14 mouse cellular contexts compared by ENCODE assay signal in the genomic region with DNA sequence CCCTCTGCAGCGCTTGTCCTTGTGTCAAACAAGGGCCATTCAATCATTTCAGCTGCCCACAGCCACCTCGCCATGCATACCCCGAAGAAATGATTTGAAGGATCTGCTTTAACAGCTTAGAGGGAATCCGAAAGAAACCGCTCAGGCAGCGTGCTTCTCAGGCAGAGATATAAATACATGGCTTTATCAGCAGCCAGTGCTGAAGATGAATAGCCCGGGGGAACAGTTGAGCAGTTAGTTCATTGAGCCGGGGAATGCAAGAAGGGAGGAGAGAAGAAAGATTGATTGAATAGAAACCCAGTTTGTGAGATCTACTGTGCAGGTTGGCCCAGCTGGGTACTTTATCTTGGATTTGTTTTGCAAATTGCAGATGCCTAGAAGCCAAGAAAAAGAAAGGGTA. TPM values are rescaled to one million over a fixed set of nuclear protein-coding genes. Genes with fewer than 3 reads are reported as not detected.
DNase-seq lines count a peak whose midpoint lies in the region; ATAC-seq and TF ChIP-seq lines count a peak whose summit lies in the region.
"Had no signal": no experiment of that assay in that cellular context is flagged by ENCODE, and none has a peak within 500 bp of the region (broad histone marks: within the 10 kb centered on the region; RNA-seq: fewer than 3 reads in every experiment).

No protein-coding gene starts in this region.

- H3K27me3 ChIP-seq in heart, embryonic 15.5 days: no peaks in the 10 kb centered on the region
- H3K27me3 ChIP-seq in thymus, adult 2 months (ENCODE audit: control insufficient read depth, insufficient read depth, low read length): no peaks in the 10 kb centered on the region
- H3K27me3 ChIP-seq: embryonic facial prominence, embryonic 12.5 days had no signal

- H3K4me2 ChIP-seq in heart, embryonic 15.5 days: peak overlapping the region; percentile 41
- H3K4me2 ChIP-seq: embryonic facial prominence, embryonic 12.5 days had no signal

- no peak for DNase-seq in heart, postnatal 14 days
- DNase-seq in R1 (ENCODE audit: low read depth, low spot score): peak; percentile 77
- peak; percentile 38 for DNase-seq in embryo, embryonic 11 days
- DNase-seq in mesoderm, embryonic 11.5 days (ENCODE audit: low read depth, low spot score): peak; percentile 44
- DNase-seq in layer of hippocampus, adult 2 months (ENCODE audit: low spot score in 2 of 2): no peak
- DNase-seq in thymus, adult 2 months: no peak
- DNase-seq in B cell, adult 2 months: no peak
- DNase-seq: gastrocnemius, postnatal 10 days; kidney, adult 11 months; thymus, postnatal 36 days had no signal

- no peak overlapping the region for H3K9ac ChIP-seq in heart, embryonic 15.5 days
- H3K9ac ChIP-seq: embryonic facial prominence, embryonic 12.5 days had no signal

- no peaks in the 10 kb centered on the region for H3K9me3 ChIP-seq in heart, embryonic 15.5 days (replicated peaks)
- H3K9me3 ChIP-seq: embryonic facial prominence, embryonic 12.5 days had no signal

- no peak for TF ChIP-seq CTCF in layer of hippocampus, adult 2 months (conservative IDR thresholded peaks at IDR 0.05)
- no peak for TF ChIP-seq CTCF in thymus, adult 2 months (IDR thresholded peaks at IDR 0.05; ENCODE audit: borderline replicate concordance, control insufficient read depth, extremely low read depth, insufficient read depth, low read length, poor library complexity)

- no peak for TF ChIP-seq POLR2A in thymus, adult 2 months (IDR thresholded peaks at IDR 0.05; ENCODE audit: control insufficient read depth, extremely low read depth, insufficient read depth, low read length, poor library complexity)

- no peak overlapping the region for H3K4me3 ChIP-seq in heart, embryonic 15.5 days
- no peak overlapping the region for H3K4me3 ChIP-seq in layer of hippocampus, adult 2 months
- H3K4me3 ChIP-seq in thymus, adult 2 months (ENCODE audit: control insufficient read depth, insufficient read depth, low read length): no peak overlapping the region
- H3K4me3 ChIP-seq: embryonic facial prominence, embryonic 12.5 days had no signal

- H3K36me3 ChIP-seq in heart, embryonic 15.5 days: no peaks in the 10 kb centered on the region
- H3K36me3 ChIP-seq in thymus, adult 2 months (ENCODE audit: control insufficient read depth, insufficient read depth, low read length): no peaks in the 10 kb centered on the region
- H3K36me3 ChIP-seq: embryonic facial prominence, embryonic 12.5 days had no signal

- ATAC-seq in heart, embryonic 15.5 days (replicated peaks; ENCODE audit: insufficient number of reproducible peaks, insufficient read depth, low FRiP score, low read depth): no peak
- ATAC-seq: activated CD4-positive, CD25-positive, alpha-beta regulatory T cell, adult 4 months; lung, postnatal 0 days had no signal

- H3K27ac ChIP-seq in heart, embryonic 15.5 days: no peak overlapping the region
- no peak overlapping the region for H3K27ac ChIP-seq in layer of hippocampus, adult 2 months
- no peak overlapping the region for H3K27ac ChIP-seq in thymus, adult 2 months (ENCODE audit: control insufficient read depth, insufficient read depth, low read length)
- H3K27ac ChIP-seq: embryonic facial prominence, embryonic 12.5 days had no signal

- intact Hi-C loops in heart, postnatal 14 days (cut with DNase I): no loop called here

- 21% methylated on average over 8 of the region's 8 CpGs for WGBS in heart, embryonic 15.5 days
- 95% methylated on average over 8 of the region's 8 CpGs for WGBS in thymus, adult 2 months

- peaks cover 37% of the 10 kb centered on the region for H3K4me1 ChIP-seq in heart, embryonic 15.5 days (replicated peaks)
- H3K4me1 ChIP-seq in thymus, adult 2 months (replicated peaks; ENCODE audit: control insufficient read depth, insufficient read depth, low read length): no peaks in the 10 kb centered on the region
- H3K4me1 ChIP-seq: embryonic facial prominence, embryonic 12.5 days had no signal

RNA-seq across cellular contexts. Expression of gene Mtmr2, which starts 57.9 kb away (rescaled TPM):
- polyA plus RNA-seq in heart, embryonic 15.5 days (2015; fragmentation: Nextera tagmentation; extraction: Ambion mirVana): 42.7 and 49.0 TPM in 2 replicates
- total RNA-seq in heart, postnatal 14 days (2021): 10 to 100 TPM; 27.2 to 30.7 TPM
- 10 to 100 TPM; 48.3 to 48.5 TPM for total RNA-seq in layer of hippocampus, adult 2 months (2021)
- polyA plus RNA-seq in thymus, adult 2 months (2012; rRNA removed): 25.4 and 35.3 TPM in 2 replicates

Comparison
In these comparisons a context has a peak if more than half of its experiments do, and no peak if none do; other contexts are left out.
1. DNase-seq: peak in R1 (single experiment), embryo, embryonic 11 days (single experiment) and mesoderm, embryonic 11.5 days (single experiment); none in heart, postnatal 14 days (0 of 2), layer of hippocampus, adult 2 months (0 of 2), thymus, adult 2 months (single experiment) and B cell, adult 2 months (0 of 2).